Mouse (Mus musculus) hindbrain, postnatal 0 days (tissue): ENCODE results near the gene Tacc2. TPM values are rescaled to one million over a fixed set of nuclear protein-coding genes. Genes with fewer than 3 reads are reported as not detected.
A peak's percentile ranks its signal among the peaks of the same experiment; 100 is the strongest.

ENCODE experiments used
- ATAC-seq: fragments of 200-750 bp; cut with Nextera tagmentation; 2 replicates; pipeline ENCODE4 v1.8.0; 2017; ENCODE audit warnings: mild to moderate bottlenecking, moderate TSS enrichment, moderate library complexity
- DNase-seq: peaks from one replicate; pipeline ENCODE4 v3.0.0-alpha.2; 2015; ENCODE audit warnings: low spot score
- H3K27ac ChIP-seq: fragments of 300-500 bp; sonication (generic); 2 replicates; pipeline ENCODE4 v1.5.1; 2014; ENCODE audit warnings: mild to moderate bottlenecking
- H3K27me3 ChIP-seq: fragments of 300-500 bp; sonication (generic); 2 replicates; pipeline ENCODE4 v1.6.1; 2014; ENCODE audit warnings: low read length, mixed read lengths; ENCODE audit not compliant: insufficient read depth
- H3K36me3 ChIP-seq: fragments of 300-500 bp; sonication (generic); 2 replicates; pipeline ENCODE4 v1.6.1; 2014; ENCODE audit warnings: low read length, mixed read lengths; ENCODE audit not compliant: insufficient read depth
- H3K4me1 ChIP-seq: fragments of 300-500 bp; sonication (generic); 2 replicates; pipeline ENCODE4 v1.6.1; 2014; ENCODE audit warnings: antibody characterized with exemption, low read length, mixed read lengths; ENCODE audit not compliant: insufficient read depth
- H3K4me2 ChIP-seq: fragments of 300-500 bp; sonication (generic); 2 replicates; pipeline ENCODE4 v1.6.1; 2014; ENCODE audit warnings: low read depth, mild to moderate bottlenecking, low read length, moderate library complexity, mixed read lengths
- H3K4me3 ChIP-seq: fragments of 300-500 bp; sonication (generic); 2 replicates; pipeline ENCODE4 v1.5.1; 2014; ENCODE audit warnings: low read length
- H3K9ac ChIP-seq: fragments of 300-500 bp; sonication (generic); replicated peaks from 2 replicates; pipeline ENCODE4 v1.6.1; 2014; ENCODE audit warnings: mild to moderate bottlenecking, low read length, moderate library complexity, mixed read lengths
- H3K9me3 ChIP-seq: fragments of 300-500 bp; sonication (generic); 2 replicates; pipeline ENCODE4 v1.6.1; 2016; ENCODE audit warnings: low read length, mixed read lengths
- CTCF ChIP-seq: IDR thresholded peaks from 2 replicates; pipeline ENCODE4 v1.5.1; 2016; ENCODE audit warnings: antibody characterized with exemption, control low read depth, low read depth
- WGBS: fragments of 180-500 bp; shearing (Covaris S2); extraction: QIAGEN DNeasy Blood & Tissue Kit; methylation state at CpG from one replicate; pipeline ENCODE4 v1.1.7; 2014; 5-methylcytosine and 5-hydroxymethylcytosine counted together
- polyA plus RNA-seq: library from polyadenylated mRNA; unstranded; fragments of >200 nt; fragmentation: Nextera tagmentation; extraction: Ambion mirVana; gene quantifications from 2 replicates; pipeline ENCODE4 v1.2.1, GENCODE M21; 2015
- total RNA-seq: library from RNA; depleted of rRNA; stranded (reverse); fragments of >200 nt; gene quantifications from 2 replicates; pipeline ENCODE4 v1.2.3, GENCODE M21; 2014

Tacc2 gene
- total and polyA plus RNA-seq, 2 experiments from 2014 or later, result 38.4 to 51.8 TPM

DNA sequence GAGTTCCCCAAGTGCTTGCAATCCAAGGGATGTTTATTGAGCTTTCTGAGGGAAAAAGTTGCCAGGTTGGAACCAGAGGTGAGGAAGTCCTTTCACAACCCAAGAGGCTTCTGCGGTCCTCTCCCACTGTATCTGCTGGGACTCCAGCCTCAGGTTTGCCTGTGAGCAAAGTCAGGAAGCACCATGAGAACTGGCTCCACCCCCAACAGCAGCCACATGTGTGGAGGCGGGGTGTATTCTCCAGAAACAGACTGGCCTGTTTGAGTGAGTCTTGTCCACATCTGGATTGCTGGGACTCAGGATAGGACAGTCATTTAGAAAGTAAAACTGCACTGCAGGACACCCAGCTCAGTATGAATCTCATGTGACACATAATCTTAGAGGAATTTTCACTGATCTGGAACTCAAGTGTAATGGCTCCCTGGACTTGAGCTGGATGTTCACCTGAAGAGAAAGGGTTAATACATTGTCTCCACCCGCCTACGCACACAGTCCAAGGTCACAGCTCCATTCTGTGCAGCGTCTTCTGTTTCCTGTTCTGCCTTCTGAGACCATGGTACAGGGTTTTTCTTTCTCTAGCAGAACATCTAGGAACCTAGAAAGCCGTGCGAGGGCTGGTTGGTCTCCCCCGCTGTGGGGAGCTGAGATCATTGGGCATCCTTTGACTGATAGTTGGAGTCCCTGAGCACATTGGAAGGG, 149.6 kb downstream of the Tacc2 start:
- WGBS, result 63% methylated on average over 8 of the region's 8 CpGs

DNA sequence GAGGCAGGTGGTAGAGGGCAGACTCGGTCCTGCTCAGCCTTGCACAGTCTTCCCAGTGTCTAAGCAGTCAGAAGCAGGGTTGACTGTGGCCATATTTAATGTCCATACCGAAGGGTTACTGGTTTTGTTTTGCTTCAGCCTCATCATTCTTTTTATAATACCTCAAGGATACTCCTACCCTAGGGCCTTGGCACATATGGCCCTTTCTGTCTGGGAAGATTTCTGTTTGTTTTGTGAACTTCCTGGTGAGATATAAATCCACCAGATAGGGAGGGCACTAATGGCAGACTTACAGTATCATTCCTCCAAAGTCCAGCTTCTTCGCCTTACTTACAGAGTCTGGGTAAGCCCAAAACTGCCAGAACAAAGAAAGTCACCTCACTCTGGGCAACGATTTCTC, 150.3 kb downstream of the Tacc2 start:
- Histone ChIP-seq H3K4me2 (no peak overlapping the region), H3K9ac (no peak overlapping the region), H3K4me3 (no peak overlapping the region), H3K27ac (no peak overlapping the region), H3K36me3 (peaks cover 23% of the 10 kb centered on the region), H3K27me3 (no peaks in the 10 kb centered on the region), H3K4me1 (0 out of 2 replicates have a peak, but pooled peaks cover 2% of the 10 kb centered on the region), H3K9me3 (no peaks in the 10 kb centered on the region)
- no peak for ATAC-seq
- no peak for DNase-seq
- TF ChIP-seq CTCF, result no peak
- 89% methylated on average over 4 of the region's 4 CpGs for WGBS

More for the DNA sequence above, 149.6 kb downstream of the Tacc2 start:
- Histone ChIP-seq H3K27me3 (no peaks in the 10 kb centered on the region), H3K4me2 (no peak overlapping the region), H3K36me3 (peaks cover 23% of the 10 kb centered on the region), H3K9me3 (no peaks in the 10 kb centered on the region), H3K27ac (no peak overlapping the region), H3K4me1 (no peaks in the 10 kb centered on the region), H3K4me3 (no peak overlapping the region), H3K9ac (no peak overlapping the region)
- DNase-seq (no peak), ATAC-seq (no peak)
- no peak for TF ChIP-seq CTCF

DNA sequence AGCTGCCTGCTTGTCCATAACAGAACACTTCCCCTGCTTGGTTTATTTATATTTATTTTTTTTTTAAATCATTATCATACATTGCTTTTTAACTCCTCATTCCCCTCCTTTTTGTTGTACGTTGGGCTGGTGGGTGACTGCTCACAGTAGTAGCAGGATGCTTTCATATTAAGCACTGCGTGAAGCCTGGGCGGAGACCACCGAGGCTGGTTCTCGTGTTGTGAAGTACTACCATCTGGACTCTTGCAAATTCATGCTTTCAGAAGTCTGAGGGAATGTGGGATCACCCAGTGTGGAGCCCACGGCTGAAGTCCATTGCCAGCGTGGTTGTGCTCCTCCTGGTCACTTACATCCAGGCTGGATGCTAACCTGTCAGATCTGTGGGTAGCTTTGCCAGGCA, 154.6 kb downstream of the Tacc2 start:
- 54% methylated on average over 7 of the region's 7 CpGs for WGBS
- Histone ChIP-seq H3K4me3 (no peak overlapping the region), H3K9ac (no peak overlapping the region), H3K27ac (peak overlapping the region; percentile 41; the same call in 1 of the 2 replicates), H3K4me1 (0 out of 2 replicates have a peak, but pooled peaks cover 3% of the 10 kb centered on the region), H3K9me3 (no peaks in the 10 kb centered on the region), H3K36me3 (peaks cover 39% of the 10 kb centered on the region), H3K4me2 (no peak overlapping the region), H3K27me3 (no peaks in the 10 kb centered on the region)
- ATAC-seq (no peak), DNase-seq (no peak)
- no peak for TF ChIP-seq CTCF

DNA sequence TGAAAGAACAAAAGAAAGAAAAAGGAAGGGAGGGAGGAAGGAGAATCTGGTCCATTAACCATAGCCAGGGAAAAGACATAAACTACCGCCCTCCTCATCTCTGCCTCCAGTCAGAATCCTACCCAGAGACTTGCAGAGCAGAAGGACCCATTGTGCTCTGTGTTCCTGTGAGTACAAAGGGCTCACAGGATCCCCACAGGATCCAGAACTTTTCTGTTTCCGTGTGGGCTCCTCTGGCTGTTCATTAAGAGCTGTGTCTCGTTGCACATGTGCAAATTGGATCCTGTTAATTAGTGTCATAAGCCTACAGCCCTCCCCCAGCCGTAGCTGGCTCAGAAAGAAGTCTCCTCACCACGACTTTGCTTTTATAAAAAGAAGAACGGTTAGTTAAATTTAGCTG, 155.7 kb downstream of the Tacc2 start:
- Histone ChIP-seq H3K4me2 (no peak overlapping the region), H3K27me3 (no peaks in the 10 kb centered on the region), H3K4me3 (no peak overlapping the region), H3K9me3 (no peaks in the 10 kb centered on the region), H3K9ac (no peak overlapping the region), H3K4me1 (0 out of 2 replicates have a peak, but pooled peaks cover 3% of the 10 kb centered on the region), H3K27ac (peak overlapping the region; percentile 18), H3K36me3 (peaks cover 42% of the 10 kb centered on the region)
- no peak for TF ChIP-seq CTCF
- DNase-seq (peak; percentile 36), ATAC-seq (0 out of 2 replicates have a peak, but pooled peaks have one; percentile 38)
- 37% methylated on average over 6 of the region's 6 CpGs for WGBS

- H3K36me3 ChIP-seq, result peaks cover 41% of the 10 kb centered on the region
- 92% methylated on average over 8 of the region's 8 CpGs for WGBS
- ATAC-seq, result no peak
Observed at GRCm38 (mm10) chr7:130733423-130733822, 156.2 kb downstream of the Tacc2 start.

DNA sequence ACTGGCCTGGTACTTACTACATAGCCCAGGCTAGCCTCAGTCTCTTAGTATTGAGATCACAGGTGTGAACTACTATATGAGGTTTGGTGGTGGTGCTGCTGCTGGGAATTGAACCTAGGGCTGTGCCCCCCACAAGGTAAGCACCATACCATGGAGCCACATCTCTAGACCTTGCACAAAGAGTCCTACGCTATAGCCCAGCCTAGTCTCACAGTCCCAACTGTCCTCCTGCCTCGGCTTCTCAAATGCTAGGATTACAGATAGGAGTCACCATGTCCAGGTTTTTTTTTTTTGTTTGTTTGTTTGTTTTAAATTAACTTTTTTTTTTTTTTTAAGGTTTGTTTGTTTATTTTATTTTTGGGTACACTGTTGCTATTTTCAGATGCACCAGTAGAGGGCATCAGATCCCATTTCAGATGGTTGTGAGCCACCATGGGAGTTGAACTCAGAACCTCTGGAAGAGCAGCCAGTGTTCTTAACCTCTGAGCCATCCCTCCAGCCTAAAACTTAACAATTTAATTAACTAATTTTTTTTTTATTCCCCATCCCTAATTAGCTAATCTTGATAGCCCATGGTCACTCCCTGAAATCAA, 157.1 kb downstream of the Tacc2 start:
- 96% methylated on average over 2 of the region's 2 CpGs for WGBS

More at GRCm38 (mm10) chr7:130733423-130733822, 156.2 kb downstream of the Tacc2 start:
- Histone ChIP-seq H3K9me3 (no peaks in the 10 kb centered on the region), H3K27me3 (no peaks in the 10 kb centered on the region), H3K27ac (peak overlapping the region; percentile 18; the same call in 1 of the 2 replicates), H3K4me3 (no peak overlapping the region), H3K9ac (no peak overlapping the region), H3K4me1 (0 out of 2 replicates have a peak, but pooled peaks cover 3% of the 10 kb centered on the region), H3K4me2 (no peak overlapping the region)
- no peak for DNase-seq
- 0 out of 2 replicates have a peak, but pooled peaks have one; percentile 2 for TF ChIP-seq CTCF

DNA sequence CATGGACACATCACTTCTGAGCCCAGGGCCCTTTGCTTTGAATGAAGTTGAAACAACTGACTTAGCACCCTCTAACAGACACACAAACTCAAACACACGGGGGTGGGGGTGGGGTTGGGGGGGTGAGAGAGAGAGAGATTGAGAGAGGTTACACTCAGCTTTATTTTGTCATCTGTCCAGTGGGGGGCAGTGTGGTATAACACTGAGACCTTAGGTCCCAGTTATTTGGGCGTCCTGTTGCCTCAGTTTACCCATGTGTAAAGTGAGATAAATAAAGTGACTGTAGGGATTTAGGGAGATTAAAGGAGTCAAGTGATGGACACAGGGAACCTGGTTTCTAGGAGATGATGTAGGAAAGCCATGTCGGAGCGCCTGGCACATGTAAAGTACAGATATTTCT, 163.9 kb downstream of the Tacc2 start:
- H3K27me3 ChIP-seq, result no peaks in the 10 kb centered on the region
- no peak overlapping the region for H3K27ac ChIP-seq
- peaks cover 64% of the 10 kb centered on the region for H3K36me3 ChIP-seq
- no peaks in the 10 kb centered on the region for H3K4me1 ChIP-seq
- peak; percentile 47 for TF ChIP-seq CTCF
- ATAC-seq (no peak), DNase-seq (peak; percentile 25)
- H3K9ac ChIP-seq, result no peak overlapping the region
- no peak overlapping the region for H3K4me3 ChIP-seq
- no peaks in the 10 kb centered on the region for H3K9me3 ChIP-seq
- 84% methylated on average over 4 of the region's 4 CpGs for WGBS
- no peak overlapping the region for H3K4me2 ChIP-seq

More for the DNA sequence above, 157.1 kb downstream of the Tacc2 start:
- Histone ChIP-seq H3K27me3 (no peaks in the 10 kb centered on the region), H3K4me1 (0 out of 2 replicates have a peak, but pooled peaks cover 3% of the 10 kb centered on the region), H3K9ac (no peak overlapping the region), H3K4me2 (no peak overlapping the region), H3K27ac (no peak overlapping the region), H3K4me3 (no peak overlapping the region), H3K9me3 (no peaks in the 10 kb centered on the region), H3K36me3 (peaks cover 34% of the 10 kb centered on the region; the same call in 1 of the 2 replicates)
- no peak for DNase-seq
- ATAC-seq, result no peak
- TF ChIP-seq CTCF, result peak; percentile 49
